Mouse (Mus musculus): ENCODE measurements around the gene Olfr370.

Gene Olfr370

GRCm38 (mm10) chr8:83575561-83576515 lies 40.3 kb downstream of the Olfr370 start:
- DNase-seq = no peak

- DNase-seq = no peak
Observed at GRCm38 (mm10) chr8:83576516-83576895, 40.9 kb downstream of the Olfr370 start.

GRCm38 (mm10) chr8:83576921-83577320 lies 41.3 kb downstream of the Olfr370 start:
- DNase-seq = no peak

- DNase-seq = no peak
Observed at GRCm38 (mm10) chr8:83577384-83577791, 41.8 kb downstream of the Olfr370 start.

GRCm38 (mm10) chr8:83578131-83579055 lies 42.8 kb downstream of the Olfr370 start:
- no peak for DNase-seq

GRCm38 (mm10) chr8:83579676-83580075 lies 44.1 kb downstream of the Olfr370 start:
- DNase-seq = no peak

GRCm38 (mm10) chr8:83580826-83581225 lies 45.2 kb downstream of the Olfr370 start:
- no peak for DNase-seq

- DNase-seq = no peak
Observed at GRCm38 (mm10) chr8:83582226-83582625, 46.6 kb downstream of the Olfr370 start.

- no peak for DNase-seq
Observed at GRCm38 (mm10) chr8:83583236-83583635, 47.7 kb downstream of the Olfr370 start.

- no peak for DNase-seq
Observed at GRCm38 (mm10) chr8:83584771-83585170, 49.2 kb downstream of the Olfr370 start.

- DNase-seq = no peak
Observed at GRCm38 (mm10) chr8:83585333-83585732, 49.8 kb downstream of the Olfr370 start.

GRCm38 (mm10) chr8:83587644-83588043 lies 52.1 kb downstream of the Olfr370 start:
- no peak for DNase-seq

- no peak for DNase-seq
Observed at GRCm38 (mm10) chr8:83588886-83589285, 53.3 kb downstream of the Olfr370 start.

- DNase-seq = no peak
Observed at GRCm38 (mm10) chr8:83590488-83591023, 55.0 kb downstream of the Olfr370 start.

GRCm38 (mm10) chr8:83592682-83593081 lies 57.1 kb downstream of the Olfr370 start:
- no peak for DNase-seq

- no peak for DNase-seq
Observed at GRCm38 (mm10) chr8:83593325-83594166, 58.0 kb downstream of the Olfr370 start.

GRCm38 (mm10) chr8:83594167-83595049 lies 58.8 kb downstream of the Olfr370 start:
- DNase-seq = peak; percentile 97

All from right cerebral cortex, postnatal 25 days (tissue).